Mouse (Mus musculus): ENCODE results near the gene Slx1b. TPM values are rescaled to one million over a fixed set of nuclear protein-coding genes. Genes with fewer than 3 reads are reported as not detected.
"Not testable (repeated sequence)": the region's sequence is repeated elsewhere in the genome, so short reads cannot be mapped to it uniquely, and the experiment has no call there.

Gene Slx1b
- polyA plus RNA-seq, 1 experiment from 2014 or later, result 9.5 TPM

DNA sequence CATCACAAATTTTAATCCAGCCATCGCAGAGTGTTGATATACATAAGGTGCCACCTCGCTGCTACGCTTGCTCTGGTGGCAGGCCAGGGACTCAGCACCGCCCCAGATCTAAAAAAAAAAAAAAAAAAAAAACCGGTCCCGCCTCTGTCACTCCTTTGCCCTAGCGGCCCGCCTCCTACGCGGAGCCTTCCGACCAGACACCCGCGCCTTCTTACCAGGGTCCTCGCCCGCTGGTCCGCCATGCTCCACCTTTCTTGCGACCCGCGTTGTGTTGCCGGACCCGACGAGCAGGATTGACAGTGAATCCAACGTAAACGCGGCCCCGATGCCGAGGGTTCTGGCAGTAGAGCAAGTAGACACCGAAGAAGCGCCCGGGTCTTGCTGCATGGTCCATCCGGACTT is 373 bp downstream of the Slx1b start, which contains the start of gene Bola2:
Gene Bola2, plus strand, starts transcription at position 192 of the 402 bp plus-strand sequence.
- Histone ChIP-seq H3K27me3 (ENCODE audit: insufficient read depth, low read length) (no peaks in the 10 kb centered on the region), H3K9ac (replicated peaks; ENCODE audit: low read length) (peak within 1 kb of the TSS; percentile 87), H3K4me2 (replicated peaks; ENCODE audit: low read depth, low read length) (peak within 1 kb of the TSS; percentile 91), H3K4me3 (ENCODE audit: low read length) (peak within 1 kb of the TSS; percentile 87), H3K27ac (ENCODE audit: low read length) (peak within 1 kb of the TSS; percentile 97), H3K4me1 (ENCODE audit: insufficient read depth, low read length) (peaks cover 18% of the 10 kb centered on the region), H3K36me3 (ENCODE audit: insufficient read depth, low read length) (peaks cover 13% of the 10 kb centered on the region; the same call in 1 of the 2 replicates), H3K9me3 (ENCODE audit: low read length) (no peaks in the 10 kb centered on the region)
- peak; percentile 66 for ATAC-seq (ENCODE audit: low FRiP score, low TSS enrichment)
- WGBS, result under 1% methylated on average over 31 of the region's 31 CpGs

DNA sequence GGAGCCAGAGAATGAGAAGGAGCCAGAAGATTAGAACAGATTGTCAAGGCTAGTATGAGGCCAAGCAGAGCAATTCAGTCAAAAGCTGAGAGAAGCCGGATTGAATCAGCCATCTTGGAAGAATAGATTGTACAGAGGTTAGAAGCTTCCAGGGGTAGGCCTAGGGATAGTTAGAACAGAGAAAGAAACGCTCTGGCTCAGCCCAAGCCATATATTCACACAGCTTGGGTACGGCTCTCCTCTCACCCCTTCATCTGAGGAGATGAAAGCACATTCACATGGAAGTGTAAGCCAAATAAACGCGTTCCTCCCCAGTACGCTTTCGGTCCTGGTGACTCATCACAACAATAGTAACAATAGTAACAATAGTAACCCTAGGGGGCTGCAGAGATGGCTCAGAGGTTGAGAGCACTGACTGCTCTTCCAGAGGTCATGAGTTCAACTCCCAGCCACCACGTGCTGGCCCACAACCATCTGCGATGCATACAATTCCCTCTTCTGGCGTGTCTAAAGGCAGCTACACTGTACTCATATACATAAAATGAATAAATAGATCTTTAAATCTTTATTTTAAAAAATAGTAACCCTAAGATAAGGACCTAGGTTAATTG is 1.0 kb downstream of the Slx1b start:
- ATAC-seq (ENCODE audit: low FRiP score, low TSS enrichment), result no peak
- Histone ChIP-seq H3K4me3 (ENCODE audit: low read length) (peak overlapping the region; percentile 87), H3K27ac (ENCODE audit: low read length) (0 out of 2 replicates have a peak overlapping the region, but pooled peaks have one; percentile 97), H3K36me3 (ENCODE audit: insufficient read depth, low read length) (peaks cover 13% of the 10 kb centered on the region; the same call in 1 of the 2 replicates), H3K9me3 (ENCODE audit: low read length) (no peaks in the 10 kb centered on the region), H3K9ac (replicated peaks; ENCODE audit: low read length) (peak overlapping the region; percentile 87), H3K4me1 (ENCODE audit: insufficient read depth, low read length) (peaks cover 18% of the 10 kb centered on the region), H3K27me3 (ENCODE audit: insufficient read depth, low read length) (no peaks in the 10 kb centered on the region), H3K4me2 (replicated peaks; ENCODE audit: low read depth, low read length) (peak overlapping the region; percentile 50)
- WGBS, result 28% methylated on average over 10 of the region's 10 CpGs

DNA sequence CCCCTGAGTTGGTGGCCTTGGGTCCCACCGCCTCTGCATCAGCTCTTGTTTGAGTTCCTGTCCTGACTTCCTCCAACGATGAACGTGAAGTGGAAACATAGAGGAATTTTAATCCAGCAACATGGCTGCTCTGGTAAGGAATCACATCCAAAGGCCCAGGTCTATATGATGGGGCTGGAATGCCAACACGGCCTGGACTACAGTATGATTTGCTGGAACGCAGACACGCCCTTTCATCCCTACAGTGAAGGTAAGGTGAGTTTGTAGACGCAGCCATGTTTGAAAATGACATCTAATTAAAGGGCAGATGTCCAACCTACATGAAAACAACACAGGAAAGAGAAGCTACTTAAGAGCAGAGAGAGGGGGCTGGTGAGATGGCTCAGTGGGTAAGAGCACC is 1.8 kb downstream of the Slx1b start:
- Histone ChIP-seq H3K27me3 (ENCODE audit: insufficient read depth, low read length) (no peaks in the 10 kb centered on the region), H3K4me1 (ENCODE audit: insufficient read depth, low read length) (peaks cover 18% of the 10 kb centered on the region), H3K9ac (replicated peaks; ENCODE audit: low read length) (no peak overlapping the region), H3K36me3 (ENCODE audit: insufficient read depth, low read length) (peaks cover 13% of the 10 kb centered on the region; the same call in 1 of the 2 replicates), H3K4me2 (replicated peaks; ENCODE audit: low read depth, low read length) (no peak overlapping the region), H3K4me3 (ENCODE audit: low read length) (no peak overlapping the region), H3K9me3 (ENCODE audit: low read length) (no peaks in the 10 kb centered on the region), H3K27ac (ENCODE audit: low read length) (no peak overlapping the region)
- WGBS, result 83% methylated on average over 7 of the region's 7 CpGs
- ATAC-seq (ENCODE audit: low FRiP score, low TSS enrichment), result no peak

DNA sequence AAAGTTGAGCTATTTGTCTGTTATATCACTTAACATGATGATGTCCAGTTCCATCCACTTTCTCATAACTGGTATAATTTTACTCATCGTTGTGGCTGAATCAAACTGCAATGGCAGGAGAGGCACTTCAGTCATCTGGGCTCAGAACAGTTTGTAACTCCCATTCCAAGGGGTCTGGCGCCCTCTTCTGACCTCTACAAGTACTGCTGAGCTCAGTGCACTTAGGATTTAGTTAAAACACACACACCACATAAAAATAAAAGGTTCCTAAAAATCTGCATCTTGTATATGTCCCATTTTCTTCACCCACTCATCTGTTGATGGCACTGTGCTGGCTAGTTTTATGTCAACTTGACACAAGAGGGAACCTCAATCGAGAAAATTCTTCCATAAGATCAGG is 2.3 kb downstream of the Slx1b start:
- Histone ChIP-seq H3K27ac (ENCODE audit: low read length) (no peak overlapping the region), H3K4me3 (ENCODE audit: low read length) (no peak overlapping the region), H3K36me3 (ENCODE audit: insufficient read depth, low read length) (peaks cover 13% of the 10 kb centered on the region; the same call in 1 of the 2 replicates), H3K4me2 (replicated peaks; ENCODE audit: low read depth, low read length) (no peak overlapping the region), H3K9ac (replicated peaks; ENCODE audit: low read length) (no peak overlapping the region), H3K27me3 (ENCODE audit: insufficient read depth, low read length) (no peaks in the 10 kb centered on the region), H3K9me3 (ENCODE audit: low read length) (no peaks in the 10 kb centered on the region), H3K4me1 (ENCODE audit: insufficient read depth, low read length) (peaks cover 18% of the 10 kb centered on the region)
- 32% methylated on average over 3 of the region's 3 CpGs for WGBS
- ATAC-seq (ENCODE audit: low FRiP score, low TSS enrichment), result no peak

DNA sequence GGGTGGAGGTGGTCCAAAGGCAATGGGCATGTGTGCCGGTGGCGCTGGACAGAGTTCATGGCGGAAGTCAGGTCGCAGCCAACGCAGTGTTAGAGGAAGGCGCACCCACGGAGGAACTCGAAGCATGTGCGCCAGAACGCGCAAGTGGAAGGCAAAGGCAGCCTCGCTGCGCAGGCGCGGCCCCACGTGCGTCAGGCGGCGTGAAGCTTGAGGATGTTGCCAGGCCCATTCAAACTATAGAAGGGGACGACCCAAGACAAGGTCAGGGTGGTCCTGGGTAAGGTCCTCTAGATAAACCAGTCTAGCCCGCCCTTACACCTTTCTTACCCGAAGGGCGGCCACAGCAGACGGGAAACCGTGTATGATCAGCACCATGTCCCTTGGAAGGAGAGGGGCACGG is 3.2 kb downstream of the Slx1b start:
- ATAC-seq (ENCODE audit: low FRiP score, low TSS enrichment), result no peak
- Histone ChIP-seq H3K9me3 (ENCODE audit: low read length) (no peaks in the 10 kb centered on the region), H3K4me2 (replicated peaks; ENCODE audit: low read depth, low read length) (no peak overlapping the region), H3K36me3 (ENCODE audit: insufficient read depth, low read length) (peaks cover 13% of the 10 kb centered on the region; the same call in 1 of the 2 replicates), H3K27me3 (ENCODE audit: insufficient read depth, low read length) (no peaks in the 10 kb centered on the region), H3K27ac (ENCODE audit: low read length) (no peak overlapping the region), H3K4me3 (ENCODE audit: low read length) (no peak overlapping the region), H3K4me1 (ENCODE audit: insufficient read depth, low read length) (peaks cover 18% of the 10 kb centered on the region), H3K9ac (replicated peaks; ENCODE audit: low read length) (no peak overlapping the region)
- 93% methylated on average over 26 of the region's 26 CpGs for WGBS

DNA sequence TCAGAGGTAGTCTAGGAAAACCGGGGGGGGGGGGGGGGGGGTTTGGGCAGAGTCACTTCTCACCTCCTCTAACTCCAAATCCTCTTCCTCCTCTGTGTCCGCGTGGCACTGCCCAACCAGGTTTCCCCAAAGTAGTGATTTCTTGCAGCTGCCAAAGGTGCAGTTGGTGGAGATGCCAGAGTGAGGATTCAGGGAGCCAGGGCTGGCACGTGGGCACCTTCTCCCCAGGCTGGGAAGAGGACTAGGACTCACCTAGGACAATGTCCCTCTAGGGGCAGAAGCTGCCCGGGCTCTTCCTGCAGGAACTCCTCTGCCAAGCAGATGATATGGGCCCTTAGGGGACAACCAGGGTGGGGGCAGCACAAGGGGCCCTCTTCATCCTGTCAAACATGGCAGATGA is 3.9 kb downstream of the Slx1b start:
- no peaks in the 10 kb centered on the region for H3K27me3 ChIP-seq (ENCODE audit: insufficient read depth, low read length)
- H3K27ac ChIP-seq (ENCODE audit: low read length), result no peak overlapping the region
- no peak overlapping the region for H3K9ac ChIP-seq (replicated peaks; ENCODE audit: low read length)
- H3K4me1 ChIP-seq (ENCODE audit: insufficient read depth, low read length), result peaks cover 11% of the 10 kb centered on the region
- peaks cover 13% of the 10 kb centered on the region; the same call in 1 of the 2 replicates for H3K36me3 ChIP-seq (ENCODE audit: insufficient read depth, low read length)
- 85% methylated on average over 5 of the region's 5 CpGs for WGBS
- H3K9me3 ChIP-seq (ENCODE audit: low read length), result no peaks in the 10 kb centered on the region
- H3K4me3 ChIP-seq (ENCODE audit: low read length), result no peak overlapping the region
- ATAC-seq (ENCODE audit: low FRiP score, low TSS enrichment), result no peak
- H3K4me2 ChIP-seq (replicated peaks; ENCODE audit: low read depth, low read length), result no peak overlapping the region

DNA sequence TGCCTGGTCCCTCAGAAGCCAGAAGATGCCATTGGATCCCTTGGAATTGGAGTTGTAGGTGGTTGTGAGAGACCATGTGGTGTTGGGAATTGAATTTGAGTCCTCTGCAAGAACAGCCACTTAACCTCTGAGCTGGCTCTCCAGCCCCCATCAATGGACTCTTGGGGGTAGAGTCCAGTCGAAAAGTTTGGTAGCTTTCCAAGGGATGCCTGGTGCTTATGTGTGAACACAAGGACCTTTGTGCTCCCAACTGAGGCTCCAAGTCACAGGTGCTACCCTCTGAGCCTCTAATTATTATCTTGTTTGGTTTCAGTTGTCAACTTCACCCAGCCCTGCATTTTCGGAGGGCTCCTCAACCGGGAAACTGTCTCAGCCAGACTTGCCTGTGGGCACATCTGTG is 4.8 kb downstream of the Slx1b start:
- H3K36me3 ChIP-seq (ENCODE audit: insufficient read depth, low read length), result peaks cover 13% of the 10 kb centered on the region; the same call in 1 of the 2 replicates
- ATAC-seq (ENCODE audit: low FRiP score, low TSS enrichment), result no peak
- no peak overlapping the region for H3K4me3 ChIP-seq (ENCODE audit: low read length)
- H3K4me1 ChIP-seq (ENCODE audit: insufficient read depth, low read length), result peaks cover 6% of the 10 kb centered on the region
- H3K9ac ChIP-seq (replicated peaks; ENCODE audit: low read length), result no peak overlapping the region
- H3K27ac ChIP-seq (ENCODE audit: low read length), result no peak overlapping the region
- no peaks in the 10 kb centered on the region for H3K27me3 ChIP-seq (ENCODE audit: insufficient read depth, low read length)
- H3K9me3 ChIP-seq (ENCODE audit: low read length), result no peaks in the 10 kb centered on the region
- WGBS, result 91% methylated on average over 3 of the region's 3 CpGs
- H3K4me2 ChIP-seq (replicated peaks; ENCODE audit: low read depth, low read length), result no peak overlapping the region

GRCm38 (mm10) chr7:126689021-126689420 is 6.6 kb downstream of the Slx1b start:
- Histone ChIP-seq H3K9ac (replicated peaks; ENCODE audit: low read length) (no peak overlapping the region), H3K4me1 (ENCODE audit: insufficient read depth, low read length) (no peaks in the 10 kb centered on the region), H3K9me3 (ENCODE audit: low read length) (no peaks in the 10 kb centered on the region), H3K27ac (ENCODE audit: low read length) (no peak overlapping the region), H3K36me3 (ENCODE audit: insufficient read depth, low read length) (peaks cover 13% of the 10 kb centered on the region; the same call in 1 of the 2 replicates), H3K4me2 (replicated peaks; ENCODE audit: low read depth, low read length) (no peak overlapping the region), H3K27me3 (ENCODE audit: insufficient read depth, low read length) (no peaks in the 10 kb centered on the region), H3K4me3 (ENCODE audit: low read length) (no peak overlapping the region)
- no peak for ATAC-seq (ENCODE audit: low FRiP score, low TSS enrichment)
- WGBS, result 85% methylated on average over 3 of the region's 3 CpGs

DNA sequence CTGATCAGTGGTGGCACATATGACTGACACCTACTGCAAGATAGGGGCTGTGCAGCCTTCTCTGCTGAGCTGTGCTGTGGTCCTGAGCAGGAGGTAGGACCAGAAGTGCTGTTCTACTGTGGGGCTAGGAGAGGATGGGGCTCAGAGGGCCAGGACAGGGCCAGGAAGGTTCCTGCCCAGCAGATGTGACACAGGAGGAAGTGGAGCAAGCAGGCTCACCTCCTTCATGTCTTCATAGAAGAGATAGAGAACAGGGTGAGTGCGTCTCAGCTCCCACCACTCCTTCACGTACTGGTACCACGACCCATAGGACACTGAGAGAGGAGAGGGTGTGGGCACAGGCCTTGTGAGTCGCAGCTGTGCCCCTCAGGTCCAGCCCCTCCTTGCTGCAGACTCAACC is 7.4 kb downstream of the Slx1b start:
- not testable (repeated sequence) for H3K4me1 ChIP-seq (ENCODE audit: insufficient read depth, low read length); H3K9me3 ChIP-seq (ENCODE audit: low read length); H3K27me3 ChIP-seq (ENCODE audit: insufficient read depth, low read length); H3K4me3 ChIP-seq (ENCODE audit: low read length); ATAC-seq (ENCODE audit: low FRiP score, low TSS enrichment); H3K4me2 ChIP-seq (replicated peaks; ENCODE audit: low read depth, low read length); H3K9ac ChIP-seq (replicated peaks; ENCODE audit: low read length); H3K27ac ChIP-seq (ENCODE audit: low read length)
- H3K36me3 ChIP-seq (ENCODE audit: insufficient read depth, low read length), result peaks cover 13% of the 10 kb centered on the region; the same call in 1 of the 2 replicates
- WGBS, result 71% methylated on average over 4 of the region's 4 CpGs

DNA sequence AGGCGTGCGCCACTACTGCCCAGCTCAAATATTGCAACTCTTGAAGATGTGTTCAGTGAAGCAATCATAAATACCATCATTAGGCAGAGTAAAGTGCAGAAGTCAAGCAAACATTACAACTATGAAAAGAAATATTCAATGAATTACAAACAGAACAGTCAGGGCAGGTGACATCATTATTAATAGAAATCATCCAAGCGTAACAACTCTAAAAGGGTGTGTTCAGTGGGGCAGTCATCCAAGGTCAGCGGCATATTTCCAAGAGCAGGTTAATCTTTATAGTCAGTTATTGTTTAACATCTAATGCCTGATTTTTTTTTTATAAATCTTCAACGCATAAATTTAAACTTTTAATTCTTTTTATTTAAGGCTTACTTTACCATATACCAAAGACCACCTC is 14.4 kb downstream of the Slx1b start:
- H3K9ac ChIP-seq (replicated peaks; ENCODE audit: low read length), result no peak overlapping the region
- H3K4me2 ChIP-seq (replicated peaks; ENCODE audit: low read depth, low read length), result no peak overlapping the region
- 85% methylated on average over 5 of the region's 5 CpGs for WGBS
- no peak overlapping the region for H3K27ac ChIP-seq (ENCODE audit: low read length)
- H3K4me3 ChIP-seq (ENCODE audit: low read length), result no peak overlapping the region
- H3K27me3 ChIP-seq (ENCODE audit: insufficient read depth, low read length), result no peaks in the 10 kb centered on the region
- peaks cover 3% of the 10 kb centered on the region; the same call in 1 of the 2 replicates for H3K36me3 ChIP-seq (ENCODE audit: insufficient read depth, low read length)
- no peak for ATAC-seq (ENCODE audit: low FRiP score, low TSS enrichment)
- no peaks in the 10 kb centered on the region for H3K9me3 ChIP-seq (ENCODE audit: low read length)
- no peaks in the 10 kb centered on the region; the same call in 1 of the 2 replicates for H3K4me1 ChIP-seq (ENCODE audit: insufficient read depth, low read length)

All from kidney, embryonic 16.5 days (tissue).